Mouse (Mus musculus): Measurements from ENCODE around the gene Wfikkn1.

DNA sequence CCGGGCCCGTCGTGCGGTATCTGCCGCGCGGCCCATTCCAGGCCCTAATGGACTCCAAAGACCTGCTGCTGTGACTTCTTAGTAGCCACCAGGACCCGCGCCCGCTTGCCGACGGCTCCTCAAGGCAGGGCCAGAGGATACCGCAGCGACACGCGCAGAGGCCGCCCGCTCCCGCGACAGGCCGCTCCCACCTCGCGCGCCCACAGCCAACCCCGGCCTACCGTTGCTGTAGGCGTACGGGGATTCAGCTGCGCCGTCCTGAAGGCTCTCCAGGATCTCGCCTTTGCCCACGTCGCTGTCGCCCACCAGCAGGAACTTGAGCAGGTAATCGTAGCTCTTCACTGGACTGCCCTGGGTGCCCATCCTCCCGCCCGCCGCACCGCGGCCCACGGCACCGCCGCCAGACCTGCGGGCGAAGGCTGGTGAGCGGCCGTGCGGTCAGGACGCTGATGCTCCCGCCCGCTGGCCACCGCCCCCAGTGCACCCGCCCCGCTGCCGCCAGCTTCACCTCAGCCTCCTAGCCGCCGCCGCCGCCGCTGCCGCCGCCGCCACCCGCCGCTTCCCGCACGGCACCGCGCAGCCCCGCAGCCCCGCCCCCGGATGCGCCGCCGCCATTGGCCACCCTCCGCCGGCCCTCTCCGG, 38.6 kb upstream of the Wfikkn1 start, which contains the start of gene Rab40c:
- no peak for TF ChIP-seq POLR2A (IDR thresholded peaks at IDR 0.05; ENCODE audit: low read depth, low read length)
- no peak for TF ChIP-seq CTCF (IDR thresholded peaks at IDR 0.05; ENCODE audit: extremely low read depth, insufficient read depth, insufficient read length, insufficient replicate concordance)

Measured in spleen, adult 2 months (tissue).